Mouse (Mus musculus) MEL (cell line): ENCODE data around the gene Tram1l1.

Experiments
- CTCF ChIP-seq, 3 experiments: IDR thresholded peaks in 2 of 3; conservative IDR thresholded peaks in 1 of 3; 2 replicates each; pipeline ENCODE4 v1.5.1; 2011 to 2012; ENCODE audit warnings: low read length in 3 of 3, low read depth in 2 of 3, mild to moderate bottlenecking in 2 of 3, improper control_type of control experiment in 1 of 3, inconsistent platforms in 1 of 3, mixed read lengths in 1 of 3, moderate library complexity in 1 of 3; ENCODE audit not compliant: control insufficient read depth in 1 of 3, insufficient read depth in 1 of 3, poor library complexity in 1 of 3, severe bottlenecking in 1 of 3
- E2F4 ChIP-seq: IDR thresholded peaks from 2 replicates; pipeline ENCODE4 v1.6.1; 2011; ENCODE audit warnings: low read depth, low read length, improper control_type of control experiment, borderline replicate concordance
- KAT2A ChIP-seq: conservative IDR thresholded peaks from 2 replicates; pipeline ENCODE4 v1.6.1; 2012; ENCODE audit warnings: low read depth, low read length, improper control_type of control experiment, inconsistent platforms
- MAZ ChIP-seq: IDR thresholded peaks from 2 replicates; pipeline ENCODE4 v1.6.1; 2012; ENCODE audit warnings: low read depth, mild to moderate bottlenecking, inconsistent platforms, low read length, improper control_type of control experiment
- MXI1 ChIP-seq: IDR thresholded peaks from 2 replicates; pipeline ENCODE4 v1.6.1; 2011; ENCODE audit warnings: mild to moderate bottlenecking, low read depth, low read length, improper control_type of control experiment
- NELFE ChIP-seq: IDR thresholded peaks from 2 replicates; pipeline ENCODE4 v1.6.1; 2011; ENCODE audit warnings: low read depth, low read length, improper control_type of control experiment
- POLR2A ChIP-seq, 2 experiments: IDR thresholded peaks; 2 replicates each; pipeline ENCODE4 v1.6.1; 2011 to 2012; ENCODE audit warnings: low read length in 2 of 2, mild to moderate bottlenecking in 2 of 2, control low read depth in 1 of 2, improper control_type of control experiment in 1 of 2, low read depth in 1 of 2, moderate library complexity in 1 of 2; ENCODE audit not compliant: control insufficient read depth in 1 of 2, insufficient read depth in 1 of 2, poor library complexity in 1 of 2
- SIN3A ChIP-seq: IDR thresholded peaks from 2 replicates; pipeline ENCODE4 v1.6.1; 2012; ENCODE audit warnings: low read length, improper control_type of control experiment, inconsistent platforms
- TAL1 ChIP-seq: IDR thresholded peaks from 2 replicates; pipeline ENCODE4 v1.6.1; 2012; ENCODE audit warnings: mild to moderate bottlenecking, inconsistent platforms, low read length, moderate library complexity, mixed read lengths
- ZC3H11A ChIP-seq: IDR thresholded peaks from 2 replicates; pipeline ENCODE4 v1.6.1; 2012; ENCODE audit warnings: low read depth, mild to moderate bottlenecking, inconsistent platforms, low read length, improper control_type of control experiment
- ZKSCAN1 ChIP-seq: IDR thresholded peaks from 2 replicates; pipeline ENCODE4 v1.6.1; 2012; ENCODE audit warnings: low read depth, mild to moderate bottlenecking, inconsistent platforms, low read length, improper control_type of control experiment, moderate library complexity

- TF ChIP-seq NELFE (no peak), CTCF (IDR thresholded peaks at IDR 0.05 in 2 of 3, conservative IDR thresholded peaks at IDR 0.05 in 1 of 3; ENCODE audit: control insufficient read depth in 1 of 3, insufficient read depth in 1 of 3, low read depth in 2 of 3, low read length in 3 of 3, poor library complexity in 1 of 3, severe bottlenecking in 1 of 3) (no peak), KAT2A (no peak), ZC3H11A (no peak), TAL1 (no peak), ZKSCAN1 (no peak), E2F4 (no peak), POLR2A (IDR thresholded peaks at IDR 0.05; ENCODE audit: control insufficient read depth in 1 of 2, insufficient read depth in 1 of 2, low read depth in 1 of 2, low read length in 2 of 2, poor library complexity in 1 of 2) (no peak), MAZ (no peak), MXI1 (no peak), SIN3A (no peak)
Observed at GRCm38 (mm10) chr3:124271229-124271628, 49.4 kb upstream of the Tram1l1 start.
